Mouse (Mus musculus) heart, embryonic 16.5 days (tissue): Measurements from ENCODE around the gene Nt5c3. TPM values are rescaled to one million over a fixed set of nuclear protein-coding genes. Genes with fewer than 3 reads are reported as not detected.

Source experiments
- ATAC-seq: fragments of 200-750 bp; cut with Nextera tagmentation; replicated peaks from 2 replicates; pipeline ENCODE4 v1.8.0; 2017; ENCODE audit warnings: moderate number of reproducible peaks; ENCODE audit not compliant: insufficient read depth, low FRiP score; ENCODE audit errors: extremely low read depth
- H3K27ac ChIP-seq: fragments of 300-500 bp; sonication (generic); 2 replicates; pipeline ENCODE4 v1.5.1; 2014; ENCODE audit warnings: mild to moderate bottlenecking, low read length, control low read depth, moderate library complexity
- H3K27me3 ChIP-seq: fragments of 300-500 bp; sonication (generic); 2 replicates; pipeline ENCODE4 v1.6.1; 2014; ENCODE audit warnings: low read length, mixed read lengths; ENCODE audit not compliant: control insufficient read depth, insufficient read depth
- H3K36me3 ChIP-seq: fragments of 300-500 bp; sonication (generic); 2 replicates; pipeline ENCODE4 v1.6.1; 2014; ENCODE audit not compliant: control insufficient read depth, insufficient read depth
- H3K4me1 ChIP-seq: fragments of 300-500 bp; sonication (generic); 2 replicates; pipeline ENCODE4 v1.6.1; 2014; ENCODE audit warnings: low read length, mixed read lengths; ENCODE audit not compliant: control insufficient read depth, insufficient read depth
- H3K4me2 ChIP-seq: fragments of 300-500 bp; sonication (generic); 2 replicates; pipeline ENCODE4 v1.6.1; 2014; ENCODE audit warnings: low read depth, mild to moderate bottlenecking, control low read depth, low read length
- H3K4me3 ChIP-seq: fragments of 300-500 bp; sonication (generic); 2 replicates; pipeline ENCODE4 v1.5.1; 2014; ENCODE audit warnings: mild to moderate bottlenecking, control low read depth, low read length
- H3K9ac ChIP-seq: fragments of 300-500 bp; sonication (generic); 2 replicates; pipeline ENCODE4 v1.6.1; 2014; ENCODE audit warnings: low read length, control low read depth
- H3K9me3 ChIP-seq: fragments of 300-500 bp; sonication (generic); replicated peaks from 2 replicates; pipeline ENCODE4 v1.6.1; 2016; ENCODE audit warnings: low read length; ENCODE audit not compliant: control insufficient read depth
- WGBS: fragments of 180-500 bp; shearing (Covaris S2); extraction: QIAGEN DNeasy Blood & Tissue Kit; methylation state at CpG from one replicate; pipeline ENCODE4 v1.1.7; 2014; 5-methylcytosine and 5-hydroxymethylcytosine counted together
- polyA plus RNA-seq: library from polyadenylated mRNA; unstranded; fragments of >200 nt; fragmentation: Nextera tagmentation; extraction: Ambion mirVana; gene quantifications from 2 replicates; pipeline ENCODE4 v1.2.1, GENCODE M21; 2015

The Nt5c3 gene
- polyA plus RNA-seq, 1 experiment from 2014 or later = 77.0 TPM

DNA sequence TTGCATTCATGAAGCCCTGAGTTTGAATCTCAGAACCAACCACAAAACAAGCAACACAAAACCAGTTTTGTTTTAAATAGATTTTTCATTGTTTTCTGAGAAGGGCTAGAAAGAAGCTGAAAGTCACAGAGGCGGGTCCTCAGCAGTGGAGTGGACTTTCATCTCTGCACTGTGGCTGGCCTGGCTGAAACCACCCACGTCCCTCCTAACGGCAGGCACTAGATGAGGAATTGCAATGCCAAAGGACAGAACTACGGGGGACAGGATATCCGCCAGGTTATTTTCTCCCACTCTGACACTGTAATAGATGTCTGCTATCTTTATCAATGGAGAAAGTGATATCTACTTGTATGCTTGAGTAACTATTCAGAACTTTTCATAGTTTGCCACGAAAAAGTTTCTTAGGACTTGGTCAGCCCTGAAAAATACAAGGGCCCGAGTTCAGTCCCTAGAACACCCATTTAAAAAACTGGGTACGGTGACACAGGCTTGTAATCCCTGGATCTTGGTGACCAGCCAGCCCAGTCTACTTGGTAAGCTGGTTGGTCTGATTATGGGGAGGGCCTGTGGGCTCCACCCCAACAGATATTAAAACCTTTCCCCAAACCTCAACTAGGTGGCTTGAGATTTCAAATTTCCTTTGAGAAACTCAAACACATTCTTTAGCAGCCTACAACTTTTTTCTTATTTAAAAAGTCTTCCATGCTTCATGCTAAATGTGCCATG lies 17.4 kb downstream of the Nt5c3 start:
- WGBS = 74% methylated on average over 8 of the region's 8 CpGs
- ATAC-seq = no peak
- Histone ChIP-seq H3K4me1 (peaks cover 35% of the 10 kb centered on the region), H3K4me2 (no peak overlapping the region), H3K9me3 (no peaks in the 10 kb centered on the region), H3K4me3 (no peak overlapping the region), H3K9ac (no peak overlapping the region), H3K27me3 (no peaks in the 10 kb centered on the region), H3K36me3 (no peaks in the 10 kb centered on the region), H3K27ac (no peak overlapping the region)

DNA sequence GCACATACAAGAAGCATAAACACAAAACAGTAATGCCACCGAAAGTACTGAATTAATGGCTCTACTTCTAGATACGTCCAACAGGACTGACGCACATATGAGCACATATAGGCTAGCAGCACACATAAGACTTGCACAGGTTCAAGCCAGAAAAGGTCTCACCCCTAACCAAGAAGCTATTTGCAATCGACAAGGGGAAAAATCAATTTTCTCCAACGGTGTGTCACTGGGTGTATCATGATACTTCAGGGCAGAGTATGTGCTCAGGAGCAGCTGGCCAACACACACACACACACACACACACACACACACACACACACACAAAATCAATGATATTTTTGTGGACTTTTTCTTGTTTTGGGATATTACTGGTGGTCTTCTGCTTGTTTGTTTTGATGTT lies 18.2 kb downstream of the Nt5c3 start:
- Histone ChIP-seq H3K4me2 (no peak overlapping the region), H3K27ac (no peak overlapping the region), H3K9ac (no peak overlapping the region), H3K4me3 (no peak overlapping the region), H3K9me3 (no peaks in the 10 kb centered on the region), H3K36me3 (no peaks in the 10 kb centered on the region), H3K4me1 (peaks cover 38% of the 10 kb centered on the region), H3K27me3 (no peaks in the 10 kb centered on the region)
- 91% methylated on average over 5 of the region's 5 CpGs for WGBS
- no peak for ATAC-seq

DNA sequence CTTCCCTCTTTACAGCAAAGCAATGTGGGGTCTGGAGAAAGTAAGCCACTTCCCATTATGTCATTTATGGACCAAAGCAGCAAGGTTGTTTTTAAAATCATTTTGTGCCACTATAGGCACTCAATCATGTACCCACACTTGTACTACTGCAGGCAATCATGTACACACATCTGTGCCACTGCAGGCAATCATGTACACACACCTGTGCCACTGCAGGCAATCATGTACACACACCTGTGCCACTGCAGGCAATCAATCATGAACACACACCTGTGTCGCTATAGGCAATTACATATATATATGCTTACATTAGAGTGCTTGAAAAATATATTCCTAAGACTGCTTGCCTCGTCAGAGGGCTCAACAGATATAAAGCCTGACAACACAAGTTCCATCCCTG lies 18.8 kb downstream of the Nt5c3 start:
- Histone ChIP-seq H3K27me3 (no peaks in the 10 kb centered on the region), H3K27ac (peak overlapping the region; percentile 77), H3K36me3 (no peaks in the 10 kb centered on the region), H3K4me1 (peaks cover 39% of the 10 kb centered on the region), H3K4me2 (no peak overlapping the region), H3K9ac (no peak overlapping the region), H3K4me3 (no peak overlapping the region), H3K9me3 (no peaks in the 10 kb centered on the region)
- no peak for ATAC-seq
- WGBS = 82% methylated on average over 2 of the region's 2 CpGs

- no peak overlapping the region for H3K4me3 ChIP-seq
- peak overlapping the region; percentile 77 for H3K27ac ChIP-seq
- no peaks in the 10 kb centered on the region for H3K36me3 ChIP-seq
- 0 out of 2 replicates have a peak overlapping the region, but pooled peaks have one; percentile 14 for H3K9ac ChIP-seq
- WGBS = 56% methylated on average over 1 of the region's 1 CpGs
- no peaks in the 10 kb centered on the region for H3K27me3 ChIP-seq
- peaks cover 45% of the 10 kb centered on the region for H3K4me1 ChIP-seq
- no peaks in the 10 kb centered on the region for H3K9me3 ChIP-seq
- ATAC-seq = no peak
- no peak overlapping the region; the same call in 1 of the 2 replicates for H3K4me2 ChIP-seq
Observed at GRCm38 (mm10) chr6:56904330-56904729, 19.4 kb downstream of the Nt5c3 start.

GRCm38 (mm10) chr6:56903831-56904230 lies 19.9 kb downstream of the Nt5c3 start:
- Histone ChIP-seq H3K9me3 (no peaks in the 10 kb centered on the region), H3K4me1 (peaks cover 47% of the 10 kb centered on the region), H3K27ac (peak overlapping the region; percentile 77), H3K4me2 (peak overlapping the region; percentile 47; the same call in 1 of the 2 replicates), H3K4me3 (no peak overlapping the region), H3K9ac (0 out of 2 replicates have a peak overlapping the region, but pooled peaks have one; percentile 43), H3K27me3 (no peaks in the 10 kb centered on the region), H3K36me3 (no peaks in the 10 kb centered on the region)
- peak; percentile 67 for ATAC-seq
- 21% methylated on average over 6 of the region's 6 CpGs for WGBS

- 0 out of 2 replicates have a peak, but pooled peaks have one; percentile 23 for ATAC-seq
- Histone ChIP-seq H3K9ac (no peak overlapping the region), H3K27ac (peak overlapping the region; percentile 49), H3K4me3 (no peak overlapping the region), H3K27me3 (no peaks in the 10 kb centered on the region), H3K4me1 (peaks cover 47% of the 10 kb centered on the region), H3K4me2 (no peak overlapping the region), H3K9me3 (no peaks in the 10 kb centered on the region), H3K36me3 (no peaks in the 10 kb centered on the region)
- WGBS = 57% methylated on average over 7 of the region's 7 CpGs
Observed at GRCm38 (mm10) chr6:56902606-56903520, 20.9 kb downstream of the Nt5c3 start.

DNA sequence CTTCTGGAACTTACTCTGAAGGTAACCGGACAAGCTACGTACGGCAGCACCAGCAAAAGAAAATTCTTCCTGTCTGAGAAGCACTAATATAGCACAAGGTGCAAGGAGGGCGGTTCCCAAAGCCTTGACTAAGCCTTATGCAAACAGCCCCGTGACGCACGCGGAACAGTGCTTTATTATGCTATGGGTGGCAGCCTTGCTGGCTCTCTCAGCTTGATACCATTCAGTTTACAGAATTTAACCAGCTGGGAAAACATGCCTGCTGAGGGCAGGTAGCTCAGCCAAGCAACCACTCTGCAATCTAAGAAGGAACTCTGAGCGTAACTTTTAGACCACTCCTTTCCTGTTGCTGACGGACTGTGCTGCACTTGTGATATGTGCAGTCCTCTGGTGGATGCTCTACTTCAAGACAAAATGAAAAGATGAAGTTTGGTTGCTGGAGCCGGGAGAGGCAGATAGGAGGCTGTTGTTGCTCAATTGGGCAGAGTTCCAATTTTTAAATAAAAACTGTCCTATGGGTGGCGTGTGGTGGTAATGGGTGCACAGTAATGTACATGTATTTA lies 21.8 kb downstream of the Nt5c3 start:
- Histone ChIP-seq H3K4me1 (peaks cover 47% of the 10 kb centered on the region), H3K27ac (peak overlapping the region; percentile 81), H3K4me2 (peak overlapping the region; percentile 66), H3K27me3 (no peaks in the 10 kb centered on the region), H3K9me3 (no peaks in the 10 kb centered on the region), H3K36me3 (no peaks in the 10 kb centered on the region), H3K4me3 (peak overlapping the region; percentile 53), H3K9ac (peak overlapping the region; percentile 54)
- peak; percentile 65 for ATAC-seq
- WGBS = 15% methylated on average over 12 of the region's 12 CpGs

DNA sequence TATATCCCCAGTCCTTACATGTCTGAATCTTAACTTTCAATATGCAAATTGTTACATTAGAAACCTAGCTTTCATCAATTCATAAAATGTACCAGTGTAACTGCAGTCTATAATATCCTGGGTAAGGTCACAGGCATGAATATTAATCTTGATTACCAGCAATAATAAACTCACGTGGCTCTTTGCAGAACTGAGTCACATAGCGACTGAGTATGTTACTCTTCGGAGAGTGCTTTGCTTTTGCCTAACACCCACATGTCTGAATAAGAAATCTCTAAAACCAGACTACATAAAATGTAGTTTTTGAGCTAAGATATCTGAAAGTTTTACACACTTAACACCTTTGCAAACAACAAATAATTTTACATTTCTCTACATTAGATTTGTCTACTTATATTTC lies 22.4 kb downstream of the Nt5c3 start:
- Histone ChIP-seq H3K27me3 (no peaks in the 10 kb centered on the region), H3K4me2 (peak overlapping the region; percentile 66), H3K4me3 (peak overlapping the region; percentile 53), H3K9me3 (no peaks in the 10 kb centered on the region), H3K27ac (peak overlapping the region; percentile 81; the same call in 1 of the 2 replicates), H3K4me1 (peaks cover 45% of the 10 kb centered on the region), H3K36me3 (no peaks in the 10 kb centered on the region), H3K9ac (peak overlapping the region; percentile 54)
- ATAC-seq = no peak
- WGBS = 46% methylated on average over 3 of the region's 3 CpGs
